Mouse (Mus musculus): ENCODE results near the gene Lgals7. TPM values are rescaled to one million over a fixed set of nuclear protein-coding genes. Genes with fewer than 3 reads are reported as not detected.

Lgals7 gene
- polyA plus RNA-seq (2016; fragmentation: Nextera tagmentation; extraction: Ambion mirVana), result 0.62 and 0.85 TPM in 2 replicates

- H3K27ac ChIP-seq (replicated peaks), result no peak within 1 kb of the TSS
Measured at GRCm38 (mm10) chr7:28863540-28863939, at the start of gene Lgals7. Gene Lgals7, plus strand, starts transcription at chr7:28863853.

GRCm38 (mm10) chr7:28814306-28815034 lies 49.2 kb upstream of the Lgals7 start:
- no peaks in the 10 kb centered on the region for H3K27me3 ChIP-seq (ENCODE audit: low read depth, poor library complexity, severe bottlenecking)
- H3K27ac ChIP-seq (replicated peaks), result no peak overlapping the region
- WGBS, result 93% methylated on average over 5 of the region's 5 CpGs
- DNase-seq (ENCODE audit: low spot score), result no peak
- peaks cover 77% of the 10 kb centered on the region for H3K4me1 ChIP-seq
- peak overlapping the region; percentile 18; the same call in 1 of the 2 replicates for H3K4me3 ChIP-seq
- no peaks in the 10 kb centered on the region for H3K9me3 ChIP-seq (replicated peaks)
- H3K36me3 ChIP-seq, result peaks cover 77% of the 10 kb centered on the region

More at GRCm38 (mm10) chr7:28863540-28863939, at the start of gene Lgals7:
- 92% methylated on average over 6 of the region's 6 CpGs for WGBS
- Histone ChIP-seq H3K36me3 (no peaks in the 10 kb centered on the region), H3K4me3 (no peak within 1 kb of the TSS), H3K27me3 (ENCODE audit: low read depth, poor library complexity, severe bottlenecking) (peaks cover 6% of the 10 kb centered on the region; the same call in 1 of the 2 replicates), H3K4me1 (peaks cover 21% of the 10 kb centered on the region), H3K9me3 (replicated peaks) (peaks cover 10% of the 10 kb centered on the region; the same call in 1 of the 2 replicates)
- no peak for DNase-seq (ENCODE audit: low spot score)

- Histone ChIP-seq H3K4me1 (peaks cover 85% of the 10 kb centered on the region), H3K9me3 (replicated peaks) (no peaks in the 10 kb centered on the region), H3K36me3 (peaks cover 85% of the 10 kb centered on the region), H3K27me3 (ENCODE audit: low read depth, poor library complexity, severe bottlenecking) (no peaks in the 10 kb centered on the region), H3K27ac (replicated peaks) (no peak overlapping the region), H3K4me3 (peak overlapping the region; percentile 18; the same call in 1 of the 2 replicates)
- DNase-seq (ENCODE audit: low spot score), result no peak
- WGBS, result 94% methylated on average over 9 of the region's 9 CpGs
Measured at GRCm38 (mm10) chr7:28815230-28815629, 48.4 kb upstream of the Lgals7 start.

GRCm38 (mm10) chr7:28816201-28816600 lies 47.5 kb upstream of the Lgals7 start:
- Histone ChIP-seq H3K9me3 (replicated peaks) (no peaks in the 10 kb centered on the region), H3K4me1 (peaks cover 95% of the 10 kb centered on the region), H3K4me3 (peak overlapping the region; percentile 26; the same call in 1 of the 2 replicates), H3K27me3 (ENCODE audit: low read depth, poor library complexity, severe bottlenecking) (no peaks in the 10 kb centered on the region), H3K27ac (replicated peaks) (no peak overlapping the region), H3K36me3 (peaks cover 95% of the 10 kb centered on the region)
- no peak for DNase-seq (ENCODE audit: low spot score)
- 89% methylated on average over 9 of the region's 9 CpGs for WGBS

- Histone ChIP-seq H3K4me1 (peaks cover 98% of the 10 kb centered on the region), H3K4me3 (peak overlapping the region; percentile 21; the same call in 1 of the 2 replicates), H3K9me3 (replicated peaks) (no peaks in the 10 kb centered on the region), H3K27me3 (ENCODE audit: low read depth, poor library complexity, severe bottlenecking) (no peaks in the 10 kb centered on the region), H3K36me3 (peaks cover 99% of the 10 kb centered on the region), H3K27ac (replicated peaks) (no peak overlapping the region)
- DNase-seq (ENCODE audit: low spot score), result no peak
- WGBS, result 97% methylated on average over 10 of the region's 10 CpGs
Measured at GRCm38 (mm10) chr7:28816920-28817319, 46.7 kb upstream of the Lgals7 start.

- H3K27ac ChIP-seq (replicated peaks), result no peak overlapping the region
- H3K4me3 ChIP-seq, result 0 out of 2 replicates have a peak overlapping the region, but pooled peaks have one; percentile 9
- 77% methylated on average over 6 of the region's 6 CpGs for WGBS
- no peak for DNase-seq (ENCODE audit: low spot score)
- peaks cover 99% of the 10 kb centered on the region for H3K36me3 ChIP-seq
- H3K27me3 ChIP-seq (ENCODE audit: low read depth, poor library complexity, severe bottlenecking), result no peaks in the 10 kb centered on the region
- peaks cover 92% of the 10 kb centered on the region for H3K4me1 ChIP-seq
- H3K9me3 ChIP-seq (replicated peaks), result no peaks in the 10 kb centered on the region
Measured at GRCm38 (mm10) chr7:28817524-28817923, 46.1 kb upstream of the Lgals7 start.

GRCm38 (mm10) chr7:28817957-28818356 lies 45.7 kb upstream of the Lgals7 start:
- WGBS, result 86% methylated on average over 4 of the region's 4 CpGs

GRCm38 (mm10) chr7:28818436-28818835 lies 45.2 kb upstream of the Lgals7 start:
- DNase-seq (ENCODE audit: low spot score), result no peak
- Histone ChIP-seq H3K4me3 (peak overlapping the region; percentile 15; the same call in 1 of the 2 replicates), H3K27ac (replicated peaks) (no peak overlapping the region), H3K27me3 (ENCODE audit: low read depth, poor library complexity, severe bottlenecking) (no peaks in the 10 kb centered on the region), H3K36me3 (peaks cover 99% of the 10 kb centered on the region), H3K4me1 (peaks cover 86% of the 10 kb centered on the region), H3K9me3 (replicated peaks) (no peaks in the 10 kb centered on the region)
- WGBS, result 91% methylated on average over 18 of the region's 18 CpGs

More at GRCm38 (mm10) chr7:28817957-28818356, 45.7 kb upstream of the Lgals7 start:
- Histone ChIP-seq H3K27ac (replicated peaks) (no peak overlapping the region), H3K4me1 (peaks cover 87% of the 10 kb centered on the region), H3K9me3 (replicated peaks) (no peaks in the 10 kb centered on the region), H3K4me3 (0 out of 2 replicates have a peak overlapping the region, but pooled peaks have one; percentile 9), H3K36me3 (peaks cover 99% of the 10 kb centered on the region), H3K27me3 (ENCODE audit: low read depth, poor library complexity, severe bottlenecking) (no peaks in the 10 kb centered on the region)
- no peak for DNase-seq (ENCODE audit: low spot score)

- H3K36me3 ChIP-seq, result peaks cover 95% of the 10 kb centered on the region
- H3K4me1 ChIP-seq, result peaks cover 86% of the 10 kb centered on the region
- no peaks in the 10 kb centered on the region for H3K9me3 ChIP-seq (replicated peaks)
- no peaks in the 10 kb centered on the region for H3K27me3 ChIP-seq (ENCODE audit: low read depth, poor library complexity, severe bottlenecking)
- H3K27ac ChIP-seq (replicated peaks), result no peak overlapping the region
- WGBS, result 90% methylated on average over 4 of the region's 4 CpGs
- no peak for DNase-seq (ENCODE audit: low spot score)
- H3K4me3 ChIP-seq, result peak overlapping the region; percentile 15; the same call in 1 of the 2 replicates
Measured at GRCm38 (mm10) chr7:28818861-28819452, 44.7 kb upstream of the Lgals7 start.

- Histone ChIP-seq H3K36me3 (peaks cover 89% of the 10 kb centered on the region), H3K4me3 (peak overlapping the region; percentile 34; the same call in 1 of the 2 replicates)
- WGBS, result 83% methylated on average over 4 of the region's 4 CpGs
Measured at GRCm38 (mm10) chr7:28819571-28819970, 44.1 kb upstream of the Lgals7 start.

GRCm38 (mm10) chr7:28820358-28821260 lies 43.0 kb upstream of the Lgals7 start:
- H3K27ac ChIP-seq (replicated peaks), result peak overlapping the region; percentile 75
- H3K27me3 ChIP-seq (ENCODE audit: low read depth, poor library complexity, severe bottlenecking), result no peaks in the 10 kb centered on the region
- peak; percentile 59 for DNase-seq (ENCODE audit: low spot score)
- WGBS, result 53% methylated on average over 12 of the region's 12 CpGs
- peak overlapping the region; percentile 34 for H3K4me3 ChIP-seq
- H3K36me3 ChIP-seq, result peaks cover 78% of the 10 kb centered on the region
- peaks cover 80% of the 10 kb centered on the region for H3K4me1 ChIP-seq
- H3K9me3 ChIP-seq (replicated peaks), result no peaks in the 10 kb centered on the region

More at GRCm38 (mm10) chr7:28819571-28819970, 44.1 kb upstream of the Lgals7 start:
- H3K27me3 ChIP-seq (ENCODE audit: low read depth, poor library complexity, severe bottlenecking), result no peaks in the 10 kb centered on the region
- no peaks in the 10 kb centered on the region for H3K9me3 ChIP-seq (replicated peaks)
- DNase-seq (ENCODE audit: low spot score), result no peak
- peaks cover 84% of the 10 kb centered on the region for H3K4me1 ChIP-seq
- peak overlapping the region; percentile 75; the same call in 1 of the 2 replicates for H3K27ac ChIP-seq (replicated peaks)

GRCm38 (mm10) chr7:28821261-28821831 lies 42.3 kb upstream of the Lgals7 start:
- Histone ChIP-seq H3K9me3 (replicated peaks) (no peaks in the 10 kb centered on the region), H3K36me3 (peaks cover 71% of the 10 kb centered on the region), H3K4me1 (peaks cover 78% of the 10 kb centered on the region), H3K27me3 (ENCODE audit: low read depth, poor library complexity, severe bottlenecking) (no peaks in the 10 kb centered on the region), H3K27ac (replicated peaks) (peak overlapping the region; percentile 75; the same call in 1 of the 2 replicates), H3K4me3 (no peak overlapping the region)
- DNase-seq (ENCODE audit: low spot score), result no peak
- 82% methylated on average over 10 of the region's 10 CpGs for WGBS
